Mouse (Mus musculus) layer of hippocampus, postnatal 10 days (tissue): ENCODE measurements around the gene Tbc1d10a. TPM values are rescaled to one million over a fixed set of nuclear protein-coding genes. Genes with fewer than 3 reads are reported as not detected.

Experiments used
- DNase-seq, 2 experiments: peaks; one replicate each; pipeline ENCODE4 v3.0.0; 2021; ENCODE audit warnings: low spot score in 2 of 2
- microRNA-seq, 2 experiments: library from miRNA; unstranded; fragments of <30 nt; microRNA quantifications; one replicate each; pipeline ENCODE4 v1.2.0; 2021
- total RNA-seq, 2 experiments: library from RNA; stranded (reverse); gene quantifications; 2 replicates each; pipeline ENCODE4 v1.2.3; 2021

Gene Tbc1d10a
- total RNA-seq, 2 experiments from 2014 or later = 28.4 to 31.1 TPM

- no peak for DNase-seq
Measured at GRCm38 (mm10) chr11:4262847-4263246, 76.3 kb downstream of the Tbc1d10a start.

- no peak for DNase-seq
Measured at GRCm38 (mm10) chr11:4263296-4263695, 76.7 kb downstream of the Tbc1d10a start.

- no peak for DNase-seq
Measured at GRCm38 (mm10) chr11:4264066-4264465, 77.5 kb downstream of the Tbc1d10a start.

Small RNA genes lying within 50 kb of the gene (microRNA-seq; reads per million reads assigned to microRNA genes)
- gene Mir3060 = 0.78 to 2.7 reads per million in 2 experiments

Other genes starting within 250 kb of the Tbc1d10a start
- gene Pes1, start 222.8 kb upstream of the Tbc1d10a start, total RNA-seq = 10 to 100 TPM; 37.1 to 51.0 TPM
- gene 4930556J24Rik, start 210.0 kb upstream of the Tbc1d10a start, total RNA-seq = not detected
- 10 to 100 TPM in 1 of 2 experiments, 1 to 10 TPM in 1; 8.9 to 10.2 TPM for gene Gal3st1, start 203.2 kb upstream of the Tbc1d10a start, total RNA-seq
- gene Sec14l4, start 155.3 kb upstream of the Tbc1d10a start, total RNA-seq = 1 to 10 TPM in 1 of 2 experiments, under 1 TPM in 1; 0.38 to 1.1 TPM
- 1 to 10 TPM; 3.7 to 4.5 TPM for gene Sec14l3, start 121.9 kb upstream of the Tbc1d10a start, total RNA-seq
- 10 to 100 TPM; 62.5 to 66.0 TPM for gene Mtfp1, start 91.3 kb upstream of the Tbc1d10a start, total RNA-seq
- gene Sec14l2, start 63.4 kb upstream of the Tbc1d10a start, total RNA-seq = 10 to 100 TPM; 24.3 to 26.8 TPM
- gene Rnf215, start 51.6 kb upstream of the Tbc1d10a start, total RNA-seq = 10 to 100 TPM; 47.7 to 49.4 TPM
- gene Ccdc157, start 26.5 kb upstream of the Tbc1d10a start, total RNA-seq = 10 to 100 TPM; 13.4 to 14.6 TPM
- gene Sf3a1, start 26.4 kb upstream of the Tbc1d10a start, total RNA-seq = 10 to 100 TPM; 61.1 to 72.9 TPM
- gene Castor1, start 31.4 kb downstream of the Tbc1d10a start, total RNA-seq = 1 to 10 TPM; 4.0 to 5.5 TPM
- gene Osm, start 49.6 kb downstream of the Tbc1d10a start, total RNA-seq = not detected
- gene Lif, start 70.8 kb downstream of the Tbc1d10a start, total RNA-seq = under 1 TPM; 0.59 to 0.71 TPM